Mouse (Mus musculus) frontal cortex, adult (tissue): ENCODE measurements around the gene Lrrc63.
"Not testable (repeated sequence)": the region's sequence is repeated elsewhere in the genome, so short reads cannot be mapped to it uniquely, and the experiment has no call there.

Experiments used
- ATAC-seq: cut with Nextera tagmentation; 2 replicates; pipeline ENCODE4 v1.9.2; 2017; ENCODE audit warnings: mild to moderate bottlenecking, moderate library complexity, mixed read lengths; ENCODE audit not compliant: low TSS enrichment

Gene Lrrc63

GRCm38 (mm10) chr14:75130501-75131318 lies at the start of gene Lrrc63, which contains the start of gene Lcp1:
Lrrc63 (minus strand) TSS chr14:75130881.
Lcp1 (plus strand) TSS chr14:75131101.
- ATAC-seq: peak; percentile 72

DNA sequence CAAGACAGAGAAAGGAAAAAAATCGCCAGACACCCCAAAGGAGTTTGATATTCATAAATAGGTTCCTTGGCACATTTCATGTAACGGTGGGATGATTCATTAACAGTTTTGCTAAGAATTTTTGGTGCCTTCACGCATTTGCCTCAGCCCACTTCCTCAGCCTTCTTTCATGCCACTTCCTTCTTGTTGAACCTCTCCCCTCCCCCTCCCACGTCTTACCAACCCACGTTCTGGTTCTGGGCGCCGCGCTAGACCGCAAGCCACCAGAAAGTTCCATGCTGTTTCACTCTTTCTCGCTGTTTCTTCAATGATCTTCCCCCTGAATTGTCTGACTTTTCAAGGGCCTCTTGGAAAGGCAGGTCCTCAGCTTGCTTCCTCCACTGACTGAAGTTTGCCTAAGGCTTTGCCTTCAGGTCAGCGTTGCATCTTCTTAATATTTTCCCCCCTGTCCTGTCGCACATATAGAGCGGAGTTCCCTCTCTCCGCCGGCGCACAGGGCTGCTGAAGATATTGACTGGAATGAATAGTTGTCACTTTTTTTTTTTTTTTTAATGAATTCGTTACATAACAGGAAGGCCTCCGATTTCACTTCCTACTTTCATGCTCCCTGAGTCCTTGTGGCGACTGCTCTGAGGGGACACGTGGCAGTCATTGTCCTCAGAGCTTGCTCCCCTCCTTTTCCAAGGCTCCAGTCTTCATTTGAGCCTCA lies 48.7 kb upstream of the Lrrc63 start:
- ATAC-seq: peak; percentile 48

GRCm38 (mm10) chr14:75178801-75179211 lies 48.1 kb upstream of the Lrrc63 start:
- no peak for ATAC-seq

- ATAC-seq: no peak
Measured at GRCm38 (mm10) chr14:75178384-75178793, 47.7 kb upstream of the Lrrc63 start.

DNA sequence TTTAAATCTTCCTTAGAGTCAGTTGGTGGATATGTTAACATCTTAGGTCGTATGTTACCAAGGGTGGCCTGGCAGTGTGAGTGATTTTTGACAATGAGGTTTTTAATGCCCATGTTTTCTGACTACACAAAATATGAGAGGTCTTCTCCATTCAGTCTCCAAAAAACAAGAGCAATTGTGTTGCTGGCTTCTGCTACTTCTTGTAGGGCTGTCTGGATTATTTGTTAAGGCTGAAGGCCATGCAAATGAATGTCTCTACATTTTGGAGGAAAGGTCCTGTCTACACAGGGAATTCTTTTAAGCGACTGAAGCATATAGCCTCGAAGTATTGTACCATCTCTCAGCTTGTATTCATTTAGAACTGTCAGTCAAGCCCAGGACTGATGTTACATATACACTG lies 46.7 kb upstream of the Lrrc63 start:
- no peak for ATAC-seq

DNA sequence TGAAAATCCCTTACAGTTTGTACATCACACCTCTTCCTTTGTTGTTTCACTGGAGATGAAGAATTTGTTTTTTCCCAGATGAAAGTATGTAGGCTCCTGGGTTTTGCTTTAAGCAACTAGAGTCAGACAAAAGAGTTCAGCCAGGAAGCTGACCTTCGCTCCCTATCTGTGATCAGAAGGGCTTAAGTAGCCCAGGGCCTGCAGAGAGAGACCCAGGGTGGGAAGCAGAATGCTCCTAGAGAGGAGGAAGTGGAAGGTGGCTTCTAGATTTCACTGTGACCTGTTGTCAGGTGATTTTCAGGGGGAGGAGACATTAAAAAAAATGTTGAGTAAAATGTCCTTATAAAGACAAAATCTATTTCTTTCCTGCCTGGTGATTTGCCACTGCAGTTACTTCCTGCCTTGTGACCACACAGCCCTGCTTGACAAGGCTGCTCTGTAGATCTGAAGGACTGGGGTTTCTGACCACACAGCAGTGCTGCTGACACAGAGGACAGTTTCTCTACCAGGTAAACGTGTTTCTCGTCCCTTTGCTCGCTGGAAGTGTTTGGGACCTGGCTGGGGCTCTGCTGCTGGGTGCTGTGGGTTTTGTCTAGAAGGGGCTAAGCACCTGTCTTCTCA lies 45.9 kb upstream of the Lrrc63 start:
- no peak for ATAC-seq

DNA sequence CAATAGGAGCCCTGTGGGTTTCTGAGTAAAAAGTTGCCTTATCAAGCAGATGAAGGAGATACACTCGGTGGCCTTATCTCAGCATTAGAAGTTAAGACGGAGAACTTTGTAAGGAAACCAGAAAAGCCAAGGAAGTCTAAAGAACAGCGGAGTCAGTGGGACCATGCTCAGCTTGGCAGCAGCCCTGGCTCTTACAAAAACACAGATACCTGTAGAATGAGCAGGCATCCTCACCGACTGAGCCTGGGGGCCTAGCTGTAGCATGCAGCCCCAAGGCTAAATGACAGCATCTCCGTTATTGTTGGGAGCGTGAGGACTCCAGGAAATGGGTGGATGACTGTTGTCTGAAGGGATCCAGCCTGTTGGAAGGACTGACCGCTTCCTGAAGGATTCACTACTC lies 45.1 kb upstream of the Lrrc63 start:
- no peak for ATAC-seq

DNA sequence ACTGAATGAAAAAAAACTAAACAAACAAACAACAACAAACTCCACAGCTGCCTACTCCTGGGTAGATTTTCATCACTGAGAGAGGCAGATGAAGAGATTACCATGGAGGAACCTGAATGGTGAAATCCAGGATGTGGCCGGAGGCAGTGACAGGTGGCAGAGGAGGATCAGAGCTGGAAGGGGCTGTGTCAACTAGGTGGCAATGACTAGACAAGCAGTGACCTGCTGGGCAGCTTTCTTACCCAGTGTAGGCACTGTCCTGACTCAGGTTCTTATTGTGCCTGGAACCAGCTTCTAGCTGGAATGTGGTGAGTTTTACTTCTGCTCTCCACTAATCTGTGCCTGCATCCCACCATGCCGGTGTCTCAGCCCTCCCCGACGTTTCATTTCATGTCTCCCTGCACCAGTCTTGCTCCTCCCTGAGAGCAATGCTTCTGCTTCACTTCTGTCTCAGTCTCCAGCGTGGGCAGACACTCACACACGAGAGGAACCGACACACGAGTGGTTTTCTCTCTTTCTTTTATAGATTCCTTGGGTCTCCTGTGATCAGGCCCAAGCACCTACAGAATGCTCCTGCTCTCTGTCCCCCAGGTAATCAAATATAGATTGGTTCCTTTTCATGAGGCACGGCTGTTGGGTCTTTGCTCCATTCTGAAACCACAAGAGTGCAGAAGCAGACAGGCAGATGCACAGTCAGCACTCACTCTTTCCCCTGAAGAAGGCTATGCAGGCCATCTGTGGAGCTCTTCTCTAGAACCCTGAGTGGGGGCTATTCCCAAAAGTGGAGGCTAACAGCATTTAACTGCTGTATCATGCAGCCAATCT lies 44.3 kb upstream of the Lrrc63 start:
- ATAC-seq: 0 out of 2 replicates have a peak, but pooled peaks have one; percentile 24

- no peak for ATAC-seq
Measured at GRCm38 (mm10) chr14:75174296-75174695, 43.6 kb upstream of the Lrrc63 start.

DNA sequence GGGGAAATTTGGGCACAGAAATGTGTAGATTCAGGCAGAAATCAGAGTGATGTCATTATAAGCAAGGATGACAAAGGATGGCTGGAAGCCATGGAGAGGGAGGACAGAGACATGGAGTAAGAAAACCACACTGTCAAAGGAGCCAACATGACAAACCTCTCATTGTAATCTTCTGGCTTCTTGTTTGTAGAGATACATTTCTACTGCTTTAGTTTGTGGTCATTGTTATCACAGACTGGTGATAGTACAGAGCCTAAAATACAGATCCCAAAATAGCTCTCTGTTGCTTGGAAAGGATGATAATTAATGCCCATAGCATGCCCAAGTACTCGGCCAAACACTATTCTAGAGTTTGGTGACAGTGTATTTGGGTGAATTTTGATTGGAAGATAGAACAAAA lies 39.9 kb upstream of the Lrrc63 start:
- no peak for ATAC-seq

- ATAC-seq: no peak
Measured at GRCm38 (mm10) chr14:75168501-75168900, 37.8 kb upstream of the Lrrc63 start.

DNA sequence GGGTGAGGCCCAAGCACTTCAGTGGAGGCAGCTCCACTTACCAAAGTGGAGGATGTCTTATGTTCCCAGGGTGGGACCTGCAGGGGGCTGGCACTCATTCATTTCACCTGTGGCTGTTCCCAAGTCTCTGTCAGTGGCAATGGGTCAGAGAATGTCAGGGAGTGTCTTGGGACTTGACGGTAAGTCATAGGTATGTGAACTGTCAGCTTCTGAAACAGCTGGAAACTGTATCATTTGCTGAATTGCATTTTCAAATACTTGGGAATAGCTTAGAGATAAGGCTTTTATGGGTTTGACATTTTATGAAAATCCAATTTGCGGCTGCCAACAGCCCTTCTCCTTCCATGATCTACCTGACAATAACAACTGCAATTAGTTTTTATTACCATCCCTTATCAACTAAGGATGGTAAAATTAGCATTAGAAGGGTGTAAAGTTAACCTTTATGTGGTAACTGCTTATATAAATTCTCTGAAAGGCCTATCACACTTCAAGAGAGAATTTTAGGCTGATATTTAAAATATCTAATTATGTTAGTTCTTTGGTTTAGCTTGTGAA lies 35.0 kb upstream of the Lrrc63 start:
- no peak for ATAC-seq

DNA sequence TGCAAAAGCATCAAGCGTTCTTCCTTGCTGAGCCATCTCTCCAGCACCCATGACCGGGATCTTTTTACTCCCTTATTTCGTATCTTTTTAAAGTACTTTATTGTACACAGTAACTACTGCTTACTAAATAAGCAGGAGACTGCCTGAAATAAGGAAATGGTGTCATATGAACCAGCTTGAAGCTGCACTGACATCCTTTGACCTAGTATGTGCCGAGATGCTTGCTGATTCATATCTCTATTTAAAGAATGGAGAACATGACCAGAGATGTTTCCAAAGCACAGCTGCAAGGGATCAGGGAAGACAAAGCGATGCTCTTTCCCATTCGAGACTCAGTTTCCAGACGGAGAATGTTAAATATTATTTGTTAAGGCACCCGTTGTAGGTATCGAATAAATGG lies 33.7 kb upstream of the Lrrc63 start:
- no peak for ATAC-seq

GRCm38 (mm10) chr14:75163866-75164265 lies 33.2 kb upstream of the Lrrc63 start:
- ATAC-seq: no peak

- ATAC-seq: no peak
Measured at GRCm38 (mm10) chr14:75159375-75159774, 28.7 kb upstream of the Lrrc63 start.

DNA sequence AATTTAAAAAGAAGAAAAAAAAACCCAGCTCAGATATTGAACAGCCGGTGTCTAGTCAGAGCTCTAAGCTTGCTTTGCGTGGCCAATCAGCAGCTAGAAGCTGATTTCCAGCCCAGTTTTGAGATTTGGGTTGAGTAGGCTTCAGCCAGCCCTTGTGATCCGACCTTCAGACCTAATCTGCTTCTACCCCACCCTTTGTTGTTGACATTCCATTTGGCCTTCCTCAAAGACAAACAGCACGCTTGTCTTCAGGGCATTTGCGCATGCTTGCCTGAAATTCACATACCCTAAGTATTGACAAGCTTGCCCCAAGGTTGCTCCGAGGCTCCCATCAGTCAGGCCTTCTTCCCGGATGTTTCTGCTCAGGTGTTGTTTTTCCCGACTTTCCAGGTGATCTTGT lies 23.8 kb upstream of the Lrrc63 start:
- ATAC-seq: no peak

DNA sequence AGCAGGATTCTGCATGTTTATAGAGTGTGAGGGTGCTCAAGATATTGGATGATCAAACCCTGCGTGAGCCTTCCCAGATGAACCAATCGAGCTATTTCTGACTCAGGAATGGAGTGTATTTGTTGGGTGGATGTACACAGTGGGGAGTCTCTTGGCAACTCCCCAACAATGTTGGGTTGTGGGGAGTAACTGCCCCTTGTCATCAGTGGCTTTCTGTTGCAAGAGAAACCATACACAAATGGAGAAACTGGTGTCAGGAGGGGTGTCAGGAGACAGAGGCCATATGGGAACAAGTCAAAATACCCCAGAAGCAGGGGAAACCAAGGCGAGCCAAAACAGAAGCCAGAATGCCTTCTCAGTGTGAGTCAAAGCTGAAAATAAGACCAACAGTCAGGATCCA lies 20.5 kb upstream of the Lrrc63 start:
- ATAC-seq: no peak

DNA sequence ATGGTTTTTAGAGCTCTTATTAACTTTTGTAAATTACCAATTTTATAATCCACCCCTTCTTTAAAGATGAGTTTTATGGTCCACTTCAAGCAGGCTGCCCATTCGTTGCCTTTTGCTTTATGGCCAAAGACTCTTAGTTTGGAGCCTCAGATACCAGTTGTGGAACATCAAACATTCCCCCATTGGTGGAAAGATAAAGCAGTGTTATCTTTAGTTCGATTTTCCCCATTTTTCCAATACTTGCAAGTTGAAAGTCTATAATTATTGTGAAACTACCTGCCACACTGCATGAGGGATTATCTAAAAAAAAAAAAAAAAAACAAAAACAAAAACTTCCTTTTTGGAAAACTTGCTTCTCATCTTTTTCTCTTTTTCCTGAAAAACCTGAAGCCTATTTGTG lies 20.0 kb upstream of the Lrrc63 start:
- no peak for ATAC-seq

DNA sequence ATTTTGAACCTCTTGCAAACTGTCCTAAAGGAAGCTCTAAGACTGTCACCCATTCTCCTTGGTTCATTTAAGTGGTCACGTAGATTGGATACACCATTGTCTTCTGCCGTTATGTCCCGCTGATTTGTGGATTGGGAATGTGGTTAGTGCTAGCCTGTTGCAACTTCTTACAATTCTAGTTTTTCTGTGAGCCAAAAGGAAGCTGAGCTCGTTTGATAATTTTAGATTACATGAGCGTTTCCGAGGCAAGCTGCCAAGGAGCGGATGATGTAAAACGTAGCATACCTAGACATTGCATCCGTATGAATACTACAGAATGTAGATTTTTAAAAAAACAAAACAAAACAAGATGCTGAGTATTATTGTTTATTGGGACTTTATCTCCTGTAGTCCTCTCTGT lies 17.5 kb upstream of the Lrrc63 start:
- ATAC-seq: no peak

DNA sequence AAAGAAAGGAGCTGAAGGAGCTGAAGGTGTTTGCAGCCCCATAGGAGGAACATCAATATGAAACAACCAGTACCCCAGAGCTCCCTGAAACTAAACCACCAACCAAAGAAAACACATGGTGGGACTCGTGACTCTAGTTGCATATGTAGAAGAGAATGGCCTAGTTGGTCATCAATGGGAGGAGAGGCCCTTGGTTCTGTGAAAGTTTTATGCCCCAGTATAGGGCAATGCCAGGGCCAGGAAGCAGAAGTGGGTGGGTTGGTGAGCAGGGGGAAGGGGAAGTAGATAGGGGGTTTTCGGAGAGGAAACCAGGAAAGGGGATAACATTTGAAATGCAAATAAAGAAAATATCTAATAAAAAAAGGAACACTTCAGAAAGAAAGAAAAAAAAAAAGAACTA lies 17.0 kb upstream of the Lrrc63 start:
- not testable (repeated sequence) for ATAC-seq

GRCm38 (mm10) chr14:75139225-75139624 lies 8.5 kb upstream of the Lrrc63 start:
- ATAC-seq: no peak

DNA sequence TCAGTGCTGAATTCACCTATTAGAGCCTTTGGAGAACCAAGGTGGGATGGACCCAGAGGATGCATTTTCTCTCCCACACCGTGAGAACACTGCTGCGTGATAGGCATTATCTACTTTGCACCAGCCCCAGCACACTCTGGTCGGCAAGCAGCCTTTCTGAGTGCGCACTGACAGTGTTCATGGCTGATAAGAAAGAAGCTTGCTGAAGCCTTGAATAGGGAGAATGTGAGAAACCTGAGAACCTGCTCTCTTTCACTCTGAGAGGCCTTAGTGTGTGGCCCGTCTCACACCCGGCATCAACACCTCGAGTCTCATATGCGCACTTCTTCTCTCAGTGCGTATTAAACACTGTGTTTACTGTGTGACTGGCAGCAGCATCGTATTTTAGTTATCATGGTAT lies 7.8 kb upstream of the Lrrc63 start:
- no peak for ATAC-seq
